Mouse (Mus musculus): ENCODE measurements around the gene Pla2g2e.

DNA sequence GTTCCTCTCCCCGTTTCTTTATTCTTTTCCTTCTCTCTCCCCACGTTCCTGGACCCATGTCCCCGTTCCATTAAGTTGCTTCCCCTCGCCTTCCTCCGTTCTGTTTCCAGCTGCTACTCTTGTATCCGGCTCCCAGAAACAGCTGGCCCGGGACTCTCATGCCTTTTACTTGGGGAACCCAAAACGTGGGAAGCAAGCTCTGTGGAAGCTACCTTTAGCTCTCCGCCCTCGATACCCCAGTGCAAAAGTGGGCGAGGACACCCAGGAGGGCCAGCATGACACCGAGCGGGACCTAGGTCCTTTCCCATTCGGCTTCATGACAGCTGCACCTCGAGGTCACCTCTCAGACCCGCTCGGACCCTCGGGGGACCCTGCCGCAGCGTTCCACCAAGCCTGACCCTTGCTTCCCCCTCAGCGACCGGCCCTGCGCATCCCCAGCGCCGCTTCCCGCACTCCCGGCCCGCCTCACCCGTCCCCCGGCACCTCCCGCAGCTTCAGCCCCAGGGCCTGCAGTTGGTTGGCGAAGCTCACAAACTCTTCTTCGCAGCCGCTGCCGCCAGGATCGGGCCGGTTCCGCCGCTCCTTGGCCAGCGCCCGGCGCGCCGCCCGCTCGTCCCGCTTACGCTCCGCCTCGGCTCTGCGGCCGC, 35.5 kb downstream of the Pla2g2e start:
- TF ChIP-seq GATA1 (IDR thresholded peaks at IDR 0.05; ENCODE audit: low read length) = no peak
- TF ChIP-seq TAL1 (IDR thresholded peaks at IDR 0.05; ENCODE audit: low read length) = no peak
